Mouse (Mus musculus) MEL (cell line): ENCODE data around the gene Suox.

Source experiments
- CTCF ChIP-seq, 3 experiments: IDR thresholded peaks in 2 of 3; conservative IDR thresholded peaks in 1 of 3; 2 replicates each; pipeline ENCODE4 v1.5.1; 2011 to 2012; ENCODE audit warnings: low read length in 3 of 3, low read depth in 2 of 3, mild to moderate bottlenecking in 2 of 3, improper control_type of control experiment in 1 of 3, inconsistent platforms in 1 of 3, mixed read lengths in 1 of 3, moderate library complexity in 1 of 3; ENCODE audit not compliant: control insufficient read depth in 1 of 3, insufficient read depth in 1 of 3, poor library complexity in 1 of 3, severe bottlenecking in 1 of 3
- EP300 ChIP-seq, 2 experiments: IDR thresholded peaks; 2 replicates each; pipeline ENCODE4 v1.6.1; 2011; ENCODE audit warnings: improper control_type of control experiment in 2 of 2, low read length in 2 of 2, low read depth in 1 of 2, mild to moderate bottlenecking in 1 of 2
- MYB ChIP-seq: IDR thresholded peaks from 2 replicates; pipeline ENCODE4 v1.6.1; 2011; ENCODE audit warnings: mild to moderate bottlenecking, low read depth, low read length, improper control_type of control experiment
- POLR2AphosphoS5 ChIP-seq: IDR thresholded peaks from 2 replicates; pipeline ENCODE4 v1.6.1; 2012; ENCODE audit warnings: low read depth, borderline replicate concordance, mild to moderate bottlenecking, inconsistent platforms, low read length, moderate library complexity, mixed read lengths

- no peak for TF ChIP-seq CTCF (IDR thresholded peaks at IDR 0.05 in 2 of 3, conservative IDR thresholded peaks at IDR 0.05 in 1 of 3; ENCODE audit: control insufficient read depth in 1 of 3, insufficient read depth in 1 of 3, low read depth in 2 of 3, low read length in 3 of 3, poor library complexity in 1 of 3, severe bottlenecking in 1 of 3)
- TF ChIP-seq MYB = no peak
- no peak for TF ChIP-seq EP300 (IDR thresholded peaks at IDR 0.05; ENCODE audit: low read depth in 1 of 2, low read length in 2 of 2)
- no peak for TF ChIP-seq POLR2AphosphoS5
Measured at GRCm38 (mm10) chr10:128705317-128705693, 31.4 kb upstream of the Suox start.
